Mouse (Mus musculus) G1E (cell line): ENCODE measurements around the gene Zfp57. TPM values are rescaled to one million over a fixed set of nuclear protein-coding genes. Genes with fewer than 3 reads are reported as not detected.
"Not testable (repeated sequence)": the region's sequence is repeated elsewhere in the genome, so short reads cannot be mapped to it uniquely, and the experiment has no call there.

Experiments
- ATAC-seq: 2 replicates; pipeline ENCODE4 v1.8.0; 2016; ENCODE audit warnings: mild to moderate bottlenecking; ENCODE audit not compliant: insufficient number of reproducible peaks, poor library complexity, low FRiP score, severe bottlenecking; ENCODE audit errors: extremely low read depth
- DNase-seq: peaks from one replicate; pipeline ENCODE4 v3.0.0; 2012; ENCODE audit warnings: low spot score
- H3K27me3 ChIP-seq: 2 replicates; pipeline ENCODE4 v1.6.1; 2012; ENCODE audit warnings: mild to moderate bottlenecking, low read length, inconsistent platforms; ENCODE audit not compliant: insufficient read depth
- H3K36me3 ChIP-seq: replicated peaks from 2 replicates; pipeline ENCODE3; 2012; ENCODE audit warnings: mild to moderate bottlenecking, inconsistent platforms
- H3K4me1 ChIP-seq: 2 replicates; pipeline ENCODE4 v1.6.1; 2012; ENCODE audit warnings: low read depth, low read length, inconsistent platforms, mixed read lengths; ENCODE audit not compliant: insufficient read depth
- H3K4me3 ChIP-seq: 2 replicates; pipeline ENCODE4 v1.5.1; 2012; ENCODE audit warnings: low read depth, mild to moderate bottlenecking, inconsistent platforms, low read length, moderate library complexity, mixed read lengths
- H3K9me3 ChIP-seq: replicated peaks from 2 replicates; pipeline ENCODE4 v1.6.1; 2012; ENCODE audit warnings: inconsistent platforms
- CTCF ChIP-seq: IDR thresholded peaks from 2 replicates; pipeline ENCODE4 v1.5.1; 2012; ENCODE audit warnings: low read depth, low read length, inconsistent platforms, mixed read lengths
- GATA1 ChIP-seq: IDR thresholded peaks from 2 replicates; pipeline ENCODE4 v1.6.1; 2012; ENCODE audit warnings: borderline replicate concordance, low read length, inconsistent platforms, mixed read lengths
- GATA2 ChIP-seq: IDR thresholded peaks from 2 replicates; pipeline ENCODE4 v1.6.1; 2012; ENCODE audit warnings: low read depth, low read length, inconsistent platforms, borderline replicate concordance
- POLR2AphosphoS5 ChIP-seq: IDR thresholded peaks from 2 replicates; pipeline ENCODE4 v1.6.1; 2012; ENCODE audit warnings: low read depth, low read length, inconsistent platforms; ENCODE audit not compliant: insufficient replicate concordance
- TAL1 ChIP-seq: conservative IDR thresholded peaks from 2 replicates; pipeline ENCODE4 v1.6.1; 2012; ENCODE audit warnings: low read depth, low read length, inconsistent platforms, mixed read lengths
- polyA plus RNA-seq: library from polyadenylated mRNA; stranded (reverse); fragments of >175 nt; gene quantifications from 2 replicates; pipeline ENCODE4 v1.2.3, GENCODE M21; 2012
- total RNA-seq, 2 experiments: library from RNA; stranded (forward) in 1 of 2; stranded (reverse) in 1 of 2; fragments of 200-1000 nt in 1 of 2; fragments of >200 nt in 1 of 2; fragmentation: Nextera tagmentation in 1 of 2; gene quantifications; 2 replicates each; pipeline ENCODE4 v1.2.3; 2014 to 2017

Zfp57 gene
- total and polyA plus RNA-seq, 3 experiments = 0.44 TPM; not detected in 2

- ATAC-seq (no peak), DNase-seq (no peak)
- peaks cover 27% of the 10 kb centered on the region for H3K27me3 ChIP-seq
- TF ChIP-seq GATA1 = no peak
- TF ChIP-seq GATA2 = no peak
- TF ChIP-seq TAL1 = no peak
- TF ChIP-seq POLR2AphosphoS5 = no peak
- TF ChIP-seq CTCF = no peak
- H3K4me1 ChIP-seq = no peaks in the 10 kb centered on the region
- H3K9me3 ChIP-seq = no peaks in the 10 kb centered on the region
- H3K4me3 ChIP-seq = no peak overlapping the region
- no peaks in the 10 kb centered on the region for H3K36me3 ChIP-seq
Measured at GRCm38 (mm10) chr17:37008161-37008560, 7.2 kb downstream of the Zfp57 start.

DNA sequence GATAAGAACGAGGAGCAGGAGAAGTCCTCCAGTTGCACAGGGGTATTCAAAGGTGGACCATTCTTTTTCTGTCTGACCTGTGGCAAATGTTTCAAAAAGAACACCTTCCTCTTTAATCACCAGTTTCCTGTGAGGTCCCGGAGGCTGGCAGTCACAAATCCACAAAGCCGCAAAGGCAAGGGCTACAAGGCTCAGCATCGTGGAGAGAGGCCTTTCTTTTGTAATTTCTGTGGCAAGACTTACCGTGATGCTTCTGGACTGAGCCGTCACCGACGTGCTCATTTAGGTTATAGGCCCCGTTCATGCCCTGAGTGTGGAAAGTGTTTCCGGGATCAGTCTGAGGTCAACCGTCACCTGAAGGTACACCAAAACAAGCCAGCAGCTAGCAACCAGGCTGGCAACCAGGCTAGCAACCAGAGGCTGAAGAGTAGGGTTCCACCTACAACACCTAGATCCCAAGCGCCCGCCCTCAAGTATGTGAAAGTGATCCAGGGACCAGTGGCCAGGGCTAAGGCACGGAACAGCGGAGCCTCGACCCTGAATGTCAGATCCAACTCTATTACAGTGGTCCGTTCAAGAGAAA is 8.6 kb downstream of the Zfp57 start:
- Histone ChIP-seq H3K4me3 (no peak overlapping the region), H3K36me3 (no peaks in the 10 kb centered on the region), H3K9me3 (no peaks in the 10 kb centered on the region), H3K4me1 (no peaks in the 10 kb centered on the region), H3K27me3 (peaks cover 24% of the 10 kb centered on the region)
- no peak for TF ChIP-seq GATA2
- no peak for TF ChIP-seq CTCF
- no peak for TF ChIP-seq TAL1
- TF ChIP-seq POLR2AphosphoS5 = no peak
- no peak for TF ChIP-seq GATA1
- ATAC-seq (no peak), DNase-seq (no peak)

DNA sequence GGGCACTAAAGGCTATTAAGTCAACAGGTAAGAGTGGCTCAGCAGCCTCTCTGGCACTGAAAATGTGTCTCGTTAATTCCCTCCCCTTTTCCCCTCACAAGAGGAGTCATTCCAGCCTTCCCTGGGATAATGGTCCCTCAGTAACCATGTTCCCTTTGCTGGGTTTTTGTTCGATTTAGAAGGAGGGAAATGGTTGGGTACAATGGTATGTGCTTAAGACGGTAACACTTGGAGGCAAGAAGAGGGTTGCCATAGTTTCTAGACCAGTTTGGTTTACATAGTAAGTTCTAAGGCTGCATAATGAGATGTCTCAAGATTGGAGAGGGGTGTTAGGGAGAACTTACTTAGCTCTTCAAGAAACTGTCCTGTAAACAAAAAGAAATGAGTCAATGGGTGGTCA is 10.8 kb downstream of the Zfp57 start:
- no peak for TF ChIP-seq TAL1
- TF ChIP-seq POLR2AphosphoS5 = no peak
- TF ChIP-seq GATA2 = no peak
- TF ChIP-seq CTCF = no peak
- no peak for TF ChIP-seq GATA1
- DNase-seq = no peak
- Histone ChIP-seq H3K4me3 (no peak overlapping the region), H3K36me3 (no peaks in the 10 kb centered on the region), H3K9me3 (no peaks in the 10 kb centered on the region), H3K27me3 (peaks cover 24% of the 10 kb centered on the region), H3K4me1 (no peaks in the 10 kb centered on the region)
- no peak for ATAC-seq

DNA sequence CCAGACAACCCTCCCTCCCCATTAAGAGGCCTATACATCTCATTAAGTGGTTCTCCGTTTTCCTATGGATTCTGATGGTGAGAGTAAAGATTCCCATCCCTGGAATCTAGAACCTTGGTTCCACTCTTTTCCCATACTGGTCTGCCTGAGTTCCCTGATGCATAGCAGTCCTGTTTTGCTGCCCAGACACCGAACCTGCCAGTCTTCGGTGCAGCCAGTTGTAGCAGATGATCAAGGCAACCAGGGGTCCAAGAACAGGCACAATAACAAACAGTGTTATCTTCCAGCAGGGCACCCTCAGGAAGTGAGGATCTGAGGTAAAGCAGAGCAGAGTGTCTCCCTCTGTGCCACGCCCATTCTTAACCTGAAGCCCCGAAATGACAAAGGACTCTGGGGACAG is 11.2 kb downstream of the Zfp57 start:
- H3K4me3 ChIP-seq = no peak overlapping the region
- no peak for ATAC-seq
- H3K4me1 ChIP-seq = no peaks in the 10 kb centered on the region
- H3K9me3 ChIP-seq = no peaks in the 10 kb centered on the region
- no peak for DNase-seq
- H3K36me3 ChIP-seq = no peaks in the 10 kb centered on the region
- no peak for TF ChIP-seq TAL1
- TF ChIP-seq GATA1 = no peak
- no peak for TF ChIP-seq GATA2
- no peak for TF ChIP-seq POLR2AphosphoS5
- no peak for TF ChIP-seq CTCF
- peaks cover 24% of the 10 kb centered on the region for H3K27me3 ChIP-seq

DNA sequence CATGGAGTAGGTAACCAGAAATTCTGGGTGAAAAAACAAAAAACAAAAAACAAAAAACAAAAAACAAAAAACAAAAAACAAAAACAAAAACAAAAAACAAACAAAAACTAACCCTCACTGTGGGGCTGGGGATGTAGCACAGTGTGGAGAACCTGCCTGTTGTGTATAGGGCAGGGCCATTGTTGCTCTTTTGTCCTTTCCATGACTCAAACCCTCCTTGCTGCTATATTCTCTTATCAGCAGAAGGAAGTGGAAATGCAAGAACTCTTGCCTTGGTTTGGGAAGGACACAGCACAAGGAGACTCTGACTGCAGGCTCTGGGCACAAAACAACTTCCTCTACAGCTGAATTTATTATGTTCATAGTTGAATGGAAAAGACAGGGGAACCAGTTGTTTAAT is 15.4 kb downstream of the Zfp57 start:
- no peak for ATAC-seq
- no peak overlapping the region for H3K4me3 ChIP-seq
- H3K36me3 ChIP-seq = no peaks in the 10 kb centered on the region
- no peaks in the 10 kb centered on the region for H3K9me3 ChIP-seq
- no peaks in the 10 kb centered on the region for H3K4me1 ChIP-seq
- H3K27me3 ChIP-seq = peaks cover 18% of the 10 kb centered on the region
- TF ChIP-seq GATA1 (no peak), CTCF (no peak), TAL1 (no peak), GATA2 (no peak), POLR2AphosphoS5 (no peak)
- no peak for DNase-seq

GRCm38 (mm10) chr17:37018328-37018727 is 17.4 kb downstream of the Zfp57 start:
- peaks cover 13% of the 10 kb centered on the region for H3K27me3 ChIP-seq
- no peak for ATAC-seq
- DNase-seq = no peak
- H3K9me3 ChIP-seq = no peaks in the 10 kb centered on the region
- no peak for TF ChIP-seq GATA1
- TF ChIP-seq CTCF = no peak
- no peak for TF ChIP-seq GATA2
- TF ChIP-seq TAL1 = no peak
- no peak for TF ChIP-seq POLR2AphosphoS5
- H3K36me3 ChIP-seq = no peaks in the 10 kb centered on the region
- peaks cover 6% of the 10 kb centered on the region for H3K4me1 ChIP-seq
- H3K4me3 ChIP-seq = no peak overlapping the region

GRCm38 (mm10) chr17:37019242-37019641 is 18.3 kb downstream of the Zfp57 start:
- H3K4me1 ChIP-seq, ATAC-seq, H3K4me3 ChIP-seq, H3K9me3 ChIP-seq, DNase-seq, H3K36me3 ChIP-seq: not testable (repeated sequence)
- peaks cover 13% of the 10 kb centered on the region for H3K27me3 ChIP-seq
